Comparison of ENCODE assay signal across 8 mouse cellular contexts in genomic region chr15:78931577-78931976, GRCm38 (mm10). TPM values are rescaled to one million over a fixed set of nuclear protein-coding genes. Genes with fewer than 3 reads are reported as not detected.
A peak's percentile ranks its signal among the peaks of the same experiment; 100 is the strongest.
DNase-seq lines count a peak whose midpoint lies in the region; ATAC-seq and TF ChIP-seq lines count a peak whose summit lies in the region.

No protein-coding gene starts in this region.

- no peak overlapping the region for H3K27ac ChIP-seq in hindbrain, postnatal 0 days
- H3K27ac ChIP-seq in hindbrain, embryonic 13.5 days = no peak overlapping the region
- no peak overlapping the region for H3K27ac ChIP-seq in midbrain, embryonic 16.5 days (ENCODE audit: low read length)
- no peak overlapping the region for H3K27ac ChIP-seq in forebrain, embryonic 13.5 days

- H3K36me3 ChIP-seq in hindbrain, postnatal 0 days (ENCODE audit: insufficient read depth, low read length) = no peaks in the 10 kb centered on the region
- no peaks in the 10 kb centered on the region; the same call in 1 of the 2 replicates for H3K36me3 ChIP-seq in hindbrain, embryonic 13.5 days
- peaks cover 15% of the 10 kb centered on the region for H3K36me3 ChIP-seq in E14TG2a.4 (ENCODE audit: insufficient read depth, low read length)
- no peaks in the 10 kb centered on the region for H3K36me3 ChIP-seq in midbrain, embryonic 16.5 days (ENCODE audit: control insufficient read depth, insufficient read depth, low read length)
- no peaks in the 10 kb centered on the region for H3K36me3 ChIP-seq in forebrain, embryonic 13.5 days (ENCODE audit: poor library complexity, severe bottlenecking)

- TF ChIP-seq POLR2A in brain, embryonic 14.5 days (IDR thresholded peaks at IDR 0.05; ENCODE audit: borderline replicate concordance, extremely low read depth, insufficient read depth, insufficient read length, poor library complexity, severe bottlenecking) = no peak

- WGBS in hindbrain, postnatal 0 days = 31% methylated on average over 3 of the region's 3 CpGs
- 28% methylated on average over 3 of the region's 3 CpGs for WGBS in hindbrain, embryonic 13.5 days
- 20% methylated on average over 3 of the region's 3 CpGs for WGBS in midbrain, embryonic 16.5 days
- WGBS in forebrain, embryonic 13.5 days = 20% methylated on average over 3 of the region's 3 CpGs

- H3K9ac ChIP-seq in hindbrain, postnatal 0 days (replicated peaks; ENCODE audit: low read length) = no peak overlapping the region
- H3K9ac ChIP-seq in hindbrain, embryonic 13.5 days = no peak overlapping the region
- no peak overlapping the region for H3K9ac ChIP-seq in midbrain, embryonic 16.5 days (ENCODE audit: low read depth, low read length)
- no peak overlapping the region for H3K9ac ChIP-seq in forebrain, embryonic 13.5 days

- DNase-seq in hindbrain, postnatal 0 days (ENCODE audit: low spot score) = no peak
- no peak for DNase-seq in brain, embryonic 14.5 days (ENCODE audit: low read depth)

- peaks cover 5% of the 10 kb centered on the region; the same call in 1 of the 2 replicates for H3K4me1 ChIP-seq in hindbrain, postnatal 0 days (ENCODE audit: insufficient read depth, low read length)
- peaks cover 33% of the 10 kb centered on the region for H3K4me1 ChIP-seq in hindbrain, embryonic 13.5 days (replicated peaks)
- H3K4me1 ChIP-seq in E14TG2a.4 (replicated peaks; ENCODE audit: low read depth, low read length) = peaks cover 53% of the 10 kb centered on the region
- H3K4me1 ChIP-seq in midbrain, embryonic 16.5 days (ENCODE audit: control insufficient read depth, insufficient read depth, low read length) = peaks cover 12% of the 10 kb centered on the region
- peaks cover 33% of the 10 kb centered on the region for H3K4me1 ChIP-seq in forebrain, embryonic 13.5 days

- H3K4me2 ChIP-seq in hindbrain, postnatal 0 days (ENCODE audit: low read depth, low read length) = no peak overlapping the region
- no peak overlapping the region for H3K4me2 ChIP-seq in hindbrain, embryonic 13.5 days
- H3K4me2 ChIP-seq in midbrain, embryonic 16.5 days (ENCODE audit: low read length) = no peak overlapping the region
- H3K4me2 ChIP-seq in forebrain, embryonic 13.5 days = no peak overlapping the region

- TF ChIP-seq CTCF in hindbrain, postnatal 0 days (IDR thresholded peaks at IDR 0.05; ENCODE audit: low read depth) = peak; percentile 64
- TF ChIP-seq CTCF in E14TG2a.4 (conservative IDR thresholded peaks at IDR 0.05; ENCODE audit: low read length) = peak; percentile 58
- TF ChIP-seq CTCF in brain, embryonic 14.5 days (IDR thresholded peaks at IDR 0.05; ENCODE audit: borderline replicate concordance, extremely low read depth, insufficient read depth, insufficient read length) = peak; percentile 54; the same call in 1 of the 2 replicates

- H3K27me3 ChIP-seq in hindbrain, postnatal 0 days (ENCODE audit: insufficient read depth, low read length) = no peaks in the 10 kb centered on the region
- H3K27me3 ChIP-seq in hindbrain, embryonic 13.5 days = peaks cover 17% of the 10 kb centered on the region
- peaks cover 19% of the 10 kb centered on the region for H3K27me3 ChIP-seq in E14TG2a.4 (ENCODE audit: insufficient read depth, low read length)
- peaks cover 5% of the 10 kb centered on the region for H3K27me3 ChIP-seq in midbrain, embryonic 16.5 days (ENCODE audit: control insufficient read depth, insufficient read depth, low read depth, low read length)
- peaks cover 12% of the 10 kb centered on the region for H3K27me3 ChIP-seq in forebrain, embryonic 13.5 days

- H3K4me3 ChIP-seq in hindbrain, postnatal 0 days (ENCODE audit: low read length) = no peak overlapping the region
- no peak overlapping the region for H3K4me3 ChIP-seq in hindbrain, embryonic 13.5 days
- H3K4me3 ChIP-seq in E14TG2a.4 (replicated peaks; ENCODE audit: low read length) = no peak overlapping the region
- H3K4me3 ChIP-seq in midbrain, embryonic 16.5 days (ENCODE audit: low read depth, low read length) = no peak overlapping the region
- H3K4me3 ChIP-seq in forebrain, embryonic 13.5 days = no peak overlapping the region

- no peaks in the 10 kb centered on the region for H3K9me3 ChIP-seq in hindbrain, postnatal 0 days (ENCODE audit: low read length)
- H3K9me3 ChIP-seq in hindbrain, embryonic 13.5 days = no peaks in the 10 kb centered on the region
- no peaks in the 10 kb centered on the region for H3K9me3 ChIP-seq in E14TG2a.4 (ENCODE audit: low read length)
- H3K9me3 ChIP-seq in midbrain, embryonic 16.5 days (replicated peaks; ENCODE audit: control insufficient read depth, low read length, poor library complexity, severe bottlenecking) = no peaks in the 10 kb centered on the region
- no peaks in the 10 kb centered on the region for H3K9me3 ChIP-seq in forebrain, embryonic 13.5 days (replicated peaks)

- no peak for ATAC-seq in hindbrain, postnatal 0 days
- no peak for ATAC-seq in hindbrain, embryonic 13.5 days (ENCODE audit: low FRiP score)
- ATAC-seq in inflammation-experienced regulatory T-cells, adult 6 months = peak; percentile 60
- ATAC-seq in megakaryocyte-erythroid progenitor cell, adult 5-6 weeks (replicated peaks; ENCODE audit: low FRiP score, low TSS enrichment, poor library complexity, severe bottlenecking) = peak; percentile 74
- ATAC-seq in midbrain, embryonic 16.5 days = no peak
- ATAC-seq in forebrain, embryonic 13.5 days = no peak

RNA-seq across cellular contexts. Expression of gene Nol12, which starts 3.2 kb away (rescaled TPM):
- total RNA-seq in hindbrain, postnatal 0 days (2014; rRNA removed) = 4.7 and 8.8 TPM in 2 replicates
- 54.8 and 56.4 TPM in 2 replicates for polyA plus RNA-seq in hindbrain, postnatal 0 days (2015; fragmentation: Nextera tagmentation; extraction: Ambion mirVana)
- polyA plus RNA-seq in hindbrain, embryonic 13.5 days (2015; fragmentation: Nextera tagmentation; extraction: Ambion mirVana) = 57.4 and 62.3 TPM in 2 replicates
- 45.7 and 50.1 TPM in 2 replicates for polyA plus RNA-seq in brain, embryonic 14.5 days (2012; rRNA removed)
- polyA plus RNA-seq in inflammation-experienced regulatory T-cells, adult 6 months (2017; shearing (Covaris generic)) = 10 to 100 TPM; 38.8 to 53.8 (median 51.1) TPM
- 52.3 and 56.7 TPM in 2 replicates for total RNA-seq in megakaryocyte-erythroid progenitor cell, adult 5-6 weeks (2014; fragmentation: Nextera tagmentation)
- 15.3 and 31.6 TPM in 2 replicates for total RNA-seq in megakaryocyte-erythroid progenitor cell, adult 5-6 weeks (2017)
- polyA plus RNA-seq in midbrain, embryonic 16.5 days (2015; fragmentation: Nextera tagmentation; extraction: Ambion mirVana) = 66.3 and 67.6 TPM in 2 replicates
- 50.3 and 59.3 TPM in 2 replicates for polyA plus RNA-seq in forebrain, embryonic 13.5 days (2015; fragmentation: Nextera tagmentation; extraction: Ambion mirVana)

RNA-seq across cellular contexts. Expression of gene Lgals1, which starts 5.1 kb away (rescaled TPM):
- total RNA-seq in hindbrain, postnatal 0 days (2014; rRNA removed) = 67.6 and 91.5 TPM in 2 replicates
- 141 and 144 TPM in 2 replicates for polyA plus RNA-seq in hindbrain, postnatal 0 days (2015; fragmentation: Nextera tagmentation; extraction: Ambion mirVana)
- 193 and 202 TPM in 2 replicates for polyA plus RNA-seq in hindbrain, embryonic 13.5 days (2015; fragmentation: Nextera tagmentation; extraction: Ambion mirVana)
- 168 and 194 TPM in 2 replicates for polyA plus RNA-seq in brain, embryonic 14.5 days (2012; rRNA removed)
- polyA plus RNA-seq in inflammation-experienced regulatory T-cells, adult 6 months (2017; shearing (Covaris generic)) = 1,000 to 10,000 TPM in 1 of 3 experiments, 100 to 1,000 TPM in 2; 309 to 2,729 (median 443) TPM
- total RNA-seq in megakaryocyte-erythroid progenitor cell, adult 5-6 weeks (2014; fragmentation: Nextera tagmentation) = 54.9 and 83.9 TPM in 2 replicates
- total RNA-seq in megakaryocyte-erythroid progenitor cell, adult 5-6 weeks (2017) = 91.1 and 98.2 TPM in 2 replicates
- 51.7 and 53.2 TPM in 2 replicates for polyA plus RNA-seq in midbrain, embryonic 16.5 days (2015; fragmentation: Nextera tagmentation; extraction: Ambion mirVana)
- polyA plus RNA-seq in forebrain, embryonic 13.5 days (2015; fragmentation: Nextera tagmentation; extraction: Ambion mirVana) = 91.7 and 110 TPM in 2 replicates

RNA-seq across cellular contexts. Expression of gene Triobp, which starts 15.9 kb away (rescaled TPM):
- 42.0 and 57.6 TPM in 2 replicates for total RNA-seq in hindbrain, postnatal 0 days (2014; rRNA removed)
- polyA plus RNA-seq in hindbrain, postnatal 0 days (2015; fragmentation: Nextera tagmentation; extraction: Ambion mirVana) = 19.0 and 20.7 TPM in 2 replicates
- polyA plus RNA-seq in hindbrain, embryonic 13.5 days (2015; fragmentation: Nextera tagmentation; extraction: Ambion mirVana) = 31.6 and 36.6 TPM in 2 replicates
- 51.2 and 74.5 TPM in 2 replicates for polyA plus RNA-seq in brain, embryonic 14.5 days (2012; rRNA removed)
- polyA plus RNA-seq in inflammation-experienced regulatory T-cells, adult 6 months (2017; shearing (Covaris generic)) = 10 to 100 TPM; 14.8 to 27.1 (median 20.3) TPM
- total RNA-seq in megakaryocyte-erythroid progenitor cell, adult 5-6 weeks (2014; fragmentation: Nextera tagmentation) = 29.1 and 33.9 TPM in 2 replicates
- total RNA-seq in megakaryocyte-erythroid progenitor cell, adult 5-6 weeks (2017) = 11.2 and 12.5 TPM in 2 replicates
- polyA plus RNA-seq in midbrain, embryonic 16.5 days (2015; fragmentation: Nextera tagmentation; extraction: Ambion mirVana) = 40.9 and 48.8 TPM in 2 replicates
- polyA plus RNA-seq in forebrain, embryonic 13.5 days (2015; fragmentation: Nextera tagmentation; extraction: Ambion mirVana) = 35.6 and 39.2 TPM in 2 replicates

RNA-seq across cellular contexts. Expression of gene Pdxp, which starts 17.9 kb away (rescaled TPM):
- 300 and 339 TPM in 2 replicates for total RNA-seq in hindbrain, postnatal 0 days (2014; rRNA removed)
- polyA plus RNA-seq in hindbrain, postnatal 0 days (2015; fragmentation: Nextera tagmentation; extraction: Ambion mirVana) = 124 and 141 TPM in 2 replicates
- 62.7 and 64.3 TPM in 2 replicates for polyA plus RNA-seq in hindbrain, embryonic 13.5 days (2015; fragmentation: Nextera tagmentation; extraction: Ambion mirVana)
- 124 and 153 TPM in 2 replicates for polyA plus RNA-seq in brain, embryonic 14.5 days (2012; rRNA removed)
- polyA plus RNA-seq in inflammation-experienced regulatory T-cells, adult 6 months (2017; shearing (Covaris generic)) = 1 to 10 TPM in 2 of 3 experiments, under 1 TPM in 1; 0.94 to 3.8 (median 3.3) TPM
- 12.7 and 22.5 TPM in 2 replicates for total RNA-seq in megakaryocyte-erythroid progenitor cell, adult 5-6 weeks (2014; fragmentation: Nextera tagmentation)
- 6.6 and 6.9 TPM in 2 replicates for total RNA-seq in megakaryocyte-erythroid progenitor cell, adult 5-6 weeks (2017)
- polyA plus RNA-seq in midbrain, embryonic 16.5 days (2015; fragmentation: Nextera tagmentation; extraction: Ambion mirVana) = 107 and 126 TPM in 2 replicates
- 54.4 and 55.5 TPM in 2 replicates for polyA plus RNA-seq in forebrain, embryonic 13.5 days (2015; fragmentation: Nextera tagmentation; extraction: Ambion mirVana)

RNA-seq across cellular contexts. Expression of gene Sh3bp1, which starts 32.0 kb away (rescaled TPM):
- total RNA-seq in hindbrain, postnatal 0 days (2014; rRNA removed) = 2.4 and 6.2 TPM in 2 replicates
- polyA plus RNA-seq in hindbrain, postnatal 0 days (2015; fragmentation: Nextera tagmentation; extraction: Ambion mirVana) = 4.4 and 5.5 TPM in 2 replicates
- 3.8 and 4.5 TPM in 2 replicates for polyA plus RNA-seq in hindbrain, embryonic 13.5 days (2015; fragmentation: Nextera tagmentation; extraction: Ambion mirVana)
- polyA plus RNA-seq in brain, embryonic 14.5 days (2012; rRNA removed) = 13.6 and 14.3 TPM in 2 replicates
- 10 to 100 TPM; 49.5 to 72.6 (median 52.6) TPM for polyA plus RNA-seq in inflammation-experienced regulatory T-cells, adult 6 months (2017; shearing (Covaris generic))
- 31.8 and 53.7 TPM in 2 replicates for total RNA-seq in megakaryocyte-erythroid progenitor cell, adult 5-6 weeks (2014; fragmentation: Nextera tagmentation)
- total RNA-seq in megakaryocyte-erythroid progenitor cell, adult 5-6 weeks (2017) = 11.4 and 11.6 TPM in 2 replicates
- polyA plus RNA-seq in midbrain, embryonic 16.5 days (2015; fragmentation: Nextera tagmentation; extraction: Ambion mirVana) = 2.2 and 2.7 TPM in 2 replicates
- polyA plus RNA-seq in forebrain, embryonic 13.5 days (2015; fragmentation: Nextera tagmentation; extraction: Ambion mirVana) = 3.7 and 5.4 TPM in 2 replicates

Comparison
In these comparisons a context has a peak if more than half of its experiments do, and no peak if none do; other contexts are left out.
1. ATAC-seq: peak in inflammation-experienced regulatory T-cells, adult 6 months (single experiment) and megakaryocyte-erythroid progenitor cell, adult 5-6 weeks (single experiment); none in hindbrain, postnatal 0 days (single experiment), hindbrain, embryonic 13.5 days (single experiment), midbrain, embryonic 16.5 days (single experiment) and forebrain, embryonic 13.5 days (single experiment).
2. Peak in every context shown above with its lines, with median percentiles within 50 percentile points of each other: CTCF ChIP-seq.